8 mouse cellular contexts compared by ENCODE assay signal in genomic region chr17:46650232-46651031, GRCm38 (mm10). TPM values are rescaled to one million over a fixed set of nuclear protein-coding genes. Genes with fewer than 3 reads are reported as not detected.
DNase-seq lines count a peak whose midpoint lies in the region; ATAC-seq lines count a peak whose summit lies in the region.

Gene Cul7 (plus strand): TSS chr17:46650337.

- peak; percentile 94 for ATAC-seq in intestine, embryonic 15.5 days

- H3K9me3 ChIP-seq in intestine, embryonic 15.5 days = no peaks in the 10 kb centered on the region

- peak within 1 kb of the TSS; percentile 92 for H3K9ac ChIP-seq in intestine, embryonic 15.5 days

- no peaks in the 10 kb centered on the region for H3K27me3 ChIP-seq in intestine, embryonic 15.5 days (replicated peaks)

- H3K4me3 ChIP-seq in intestine, embryonic 15.5 days (replicated peaks) = peak within 1 kb of the TSS; percentile 76

- DNase-seq in adrenal gland, adult 2 months = peak; percentile 96
- DNase-seq in embryo, embryonic 11 days = peak; percentile 97
- DNase-seq in gastrocnemius, postnatal 36 days = peak; percentile 84 to 91
- DNase-seq in left cerebral cortex, postnatal 25 days (ENCODE audit: low spot score in 2 of 2) = peak; percentile 93 to 94
- DNase-seq in mesoderm, embryonic 11.5 days (ENCODE audit: low read depth, low spot score) = peak; percentile 94
- DNase-seq in right cerebral cortex, postnatal 25 days = peak; percentile 92
- DNase-seq in urinary bladder, postnatal 36 days (ENCODE audit: low spot score in 2 of 2) = peak; percentile 81 to 91

- peak within 1 kb of the TSS; percentile 74 for H3K4me2 ChIP-seq in intestine, embryonic 15.5 days (replicated peaks)

- H3K27ac ChIP-seq in intestine, embryonic 15.5 days = peak within 1 kb of the TSS; percentile 97

- intact Hi-C loops in gastrocnemius, postnatal 36 days (cut with DNase I) = no loop called here
- intact Hi-C loops in left cerebral cortex, postnatal 25 days (cut with DNase I) = no loop called here

- H3K36me3 ChIP-seq in intestine, embryonic 15.5 days = peaks cover 29% of the 10 kb centered on the region

- 1% methylated on average over 56 of the region's 58 CpGs for WGBS in intestine, embryonic 15.5 days

- peaks cover 33% of the 10 kb centered on the region for H3K4me1 ChIP-seq in intestine, embryonic 15.5 days (replicated peaks)

RNA-seq across cellular contexts. Expression of gene Cul7, which starts in this region (rescaled TPM):
- total RNA-seq in adrenal gland, adult 2 months (2021) = 10 to 100 TPM; 28.6 to 36.3 TPM
- 52.6 and 53.3 TPM in 2 replicates for polyA plus RNA-seq in adrenal gland, adult 2 months (2012; rRNA removed)
- 1 to 10 TPM; 5.8 to 5.9 TPM for total RNA-seq in gastrocnemius, postnatal 36 days (2021)
- polyA plus RNA-seq in intestine, embryonic 15.5 days (2015; fragmentation: Nextera tagmentation; extraction: Ambion mirVana) = 41.1 and 45.7 TPM in 2 replicates
- total RNA-seq in left cerebral cortex, postnatal 25 days (2021) = 10 to 100 TPM; 25.6 to 27.1 TPM

Comparison
In these comparisons a context has a peak if more than half of its experiments do, and no peak if none do; other contexts are left out.
1. Peak in every context shown above with its lines: DNase-seq, ATAC-seq, H3K4me3 ChIP-seq and H3K27ac ChIP-seq.